In the genomic region with DNA sequence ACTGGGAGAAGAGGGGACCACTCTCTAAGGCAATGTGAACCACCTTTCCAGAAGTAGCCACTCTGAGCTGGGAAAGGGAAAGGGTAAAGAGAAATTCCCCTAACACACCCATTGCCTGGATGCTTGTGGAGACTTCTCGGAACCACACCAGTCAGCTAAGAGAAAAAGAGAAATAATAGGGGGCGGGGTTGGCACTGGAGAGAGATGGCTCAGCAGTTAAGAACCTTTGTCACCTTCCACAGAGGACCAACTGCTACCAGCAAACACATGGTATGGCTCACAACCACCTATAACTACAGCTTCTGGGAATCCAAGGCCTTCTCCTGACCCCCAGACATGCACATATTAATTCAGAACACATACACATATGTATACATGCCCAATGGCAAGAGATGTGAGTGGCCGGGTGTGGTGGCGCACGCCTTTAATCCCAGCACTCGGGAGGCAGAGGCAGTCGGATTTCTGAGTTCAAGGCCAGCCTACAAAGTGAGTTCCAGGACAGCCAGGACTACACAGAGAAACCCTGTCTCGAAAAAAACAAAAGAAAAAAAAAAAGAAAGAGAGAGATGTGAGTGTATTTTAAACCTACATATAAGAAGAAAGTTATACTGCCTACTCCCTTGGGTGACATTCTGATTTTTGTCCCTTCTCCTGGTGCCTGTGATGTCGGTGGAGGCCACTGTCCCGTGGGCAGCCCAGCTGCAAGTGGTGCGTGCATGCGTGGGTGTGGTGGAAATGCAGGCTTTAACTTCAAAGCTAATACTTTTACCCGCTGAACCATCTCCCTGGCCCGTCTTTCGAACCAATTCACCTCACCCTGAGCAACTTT, we compare ENCODE assay signal across 8 mouse cellular contexts. TPM values are rescaled to one million over a fixed set of nuclear protein-coding genes. Genes with fewer than 3 reads are reported as not detected.
DNase-seq lines count a peak whose midpoint lies in the region; ATAC-seq lines count a peak whose summit lies in the region.

No protein-coding gene starts in this region.

- DNase-seq in lung, postnatal 14 days: no peak
- no peak for DNase-seq in embryonic facial prominence, embryonic 11.5 days (ENCODE audit: low spot score)
- no peak for DNase-seq in limb, embryonic 11.5 days (ENCODE audit: low spot score)
- peak; percentile 50 to 52 for DNase-seq in spleen, postnatal 10 days (ENCODE audit: low spot score in 2 of 2)
- DNase-seq in layer of hippocampus, postnatal 25 days (ENCODE audit: extremely low spot score in 1 of 2, low spot score in 1 of 2): no peak
- DNase-seq in layer of hippocampus, postnatal 10 days (ENCODE audit: low spot score in 2 of 2): no peak
- no peak for DNase-seq in retina, embryonic 14.5 days (ENCODE audit: low spot score)

- peaks cover 13% of the 10 kb centered on the region; the same call in 1 of the 2 replicates for H3K4me1 ChIP-seq in lung, embryonic 15.5 days
- no peaks in the 10 kb centered on the region for H3K4me1 ChIP-seq in embryonic facial prominence, embryonic 11.5 days (ENCODE audit: control insufficient read depth, insufficient read depth, low read length)
- H3K4me1 ChIP-seq in limb, embryonic 11.5 days (ENCODE audit: control insufficient read depth, insufficient read depth, low read length): no peaks in the 10 kb centered on the region

- H3K9me3 ChIP-seq in lung, embryonic 15.5 days: no peaks in the 10 kb centered on the region
- H3K9me3 ChIP-seq in embryonic facial prominence, embryonic 11.5 days (replicated peaks; ENCODE audit: control insufficient read depth, low read length): no peaks in the 10 kb centered on the region
- H3K9me3 ChIP-seq in limb, embryonic 11.5 days (ENCODE audit: control insufficient read depth, low read length): no peaks in the 10 kb centered on the region

- H3K27me3 ChIP-seq in lung, embryonic 15.5 days: no peaks in the 10 kb centered on the region
- peaks cover 3% of the 10 kb centered on the region; the same call in 1 of the 2 replicates for H3K27me3 ChIP-seq in embryonic facial prominence, embryonic 11.5 days (ENCODE audit: control insufficient read depth, insufficient read depth, low read length)
- peaks cover 4% of the 10 kb centered on the region; the same call in 1 of the 2 replicates for H3K27me3 ChIP-seq in limb, embryonic 11.5 days (ENCODE audit: control insufficient read depth, insufficient read depth, low read length)

- 73% methylated on average over 15 of the region's 15 CpGs for WGBS in lung, embryonic 15.5 days
- WGBS in embryonic facial prominence, embryonic 11.5 days: 70% methylated on average over 15 of the region's 15 CpGs
- 66% methylated on average over 15 of the region's 15 CpGs for WGBS in limb, embryonic 11.5 days

- H3K4me2 ChIP-seq in lung, embryonic 15.5 days: peak overlapping the region; percentile 60
- no peak overlapping the region; the same call in 1 of the 2 replicates for H3K4me2 ChIP-seq in embryonic facial prominence, embryonic 11.5 days (ENCODE audit: low read depth, low read length)
- H3K4me2 ChIP-seq in limb, embryonic 11.5 days (ENCODE audit: low read depth, severe bottlenecking): peak overlapping the region; percentile 44; the same call in 1 of the 2 replicates

- peak overlapping the region; percentile 56; the same call in 1 of the 2 replicates for H3K9ac ChIP-seq in lung, embryonic 15.5 days
- H3K9ac ChIP-seq in embryonic facial prominence, embryonic 11.5 days (replicated peaks; ENCODE audit: low read length): no peak overlapping the region
- peak overlapping the region; percentile 63; the same call in 1 of the 2 replicates for H3K9ac ChIP-seq in limb, embryonic 11.5 days (ENCODE audit: low read length)

- H3K36me3 ChIP-seq in lung, embryonic 15.5 days: no peaks in the 10 kb centered on the region; the same call in 1 of the 2 replicates
- no peaks in the 10 kb centered on the region for H3K36me3 ChIP-seq in embryonic facial prominence, embryonic 11.5 days (replicated peaks; ENCODE audit: control insufficient read depth, insufficient read depth, low read depth, low read length)
- H3K36me3 ChIP-seq in limb, embryonic 11.5 days (ENCODE audit: control insufficient read depth, insufficient read depth, low read length): no peaks in the 10 kb centered on the region

- no peak for ATAC-seq in lung, embryonic 15.5 days (ENCODE audit: borderline replicate concordance, extremely low read depth, low FRiP score, low TSS enrichment)
- ATAC-seq in embryonic facial prominence, embryonic 11.5 days (replicated peaks; ENCODE audit: insufficient number of reproducible peaks, low FRiP score, low TSS enrichment, low read depth): no peak
- ATAC-seq in limb, embryonic 11.5 days (ENCODE audit: insufficient number of reproducible peaks, low FRiP score, low TSS enrichment, low read depth): no peak

- 0 out of 2 replicates have a peak overlapping the region, but pooled peaks have one; percentile 85 for H3K27ac ChIP-seq in lung, embryonic 15.5 days
- H3K27ac ChIP-seq in embryonic facial prominence, embryonic 11.5 days (replicated peaks; ENCODE audit: low read depth, low read length): no peak overlapping the region
- no peak overlapping the region for H3K27ac ChIP-seq in limb, embryonic 11.5 days (replicated peaks; ENCODE audit: low read depth, low read length)

- H3K4me3 ChIP-seq in lung, embryonic 15.5 days: peak overlapping the region; percentile 53
- peak overlapping the region; percentile 34; the same call in 1 of the 2 replicates for H3K4me3 ChIP-seq in embryonic facial prominence, embryonic 11.5 days (ENCODE audit: low read depth, low read length)
- H3K4me3 ChIP-seq in limb, embryonic 11.5 days (ENCODE audit: low read depth, low read length): peak overlapping the region; percentile 32; the same call in 1 of the 2 replicates

RNA-seq across cellular contexts. Expression of a gene that starts 1.8 kb away (rescaled TPM):
- 30.0 and 38.5 TPM in 2 replicates for polyA plus RNA-seq in lung, embryonic 15.5 days (2015; fragmentation: Nextera tagmentation; extraction: Ambion mirVana)
- 7.6 and 7.9 TPM in 2 replicates for polyA plus RNA-seq in embryonic facial prominence, embryonic 11.5 days (2014; fragmentation: Nextera tagmentation; extraction: Ambion mirVana)
- 9.7 and 11.8 TPM in 2 replicates for polyA plus RNA-seq in limb, embryonic 11.5 days (2014; fragmentation: Nextera tagmentation; extraction: Ambion mirVana)
- 1 to 10 TPM; 3.7 to 5.0 TPM for total RNA-seq in layer of hippocampus, postnatal 25 days (2021)
- 1 to 10 TPM; 6.9 to 7.0 TPM for total RNA-seq in layer of hippocampus, postnatal 10 days (2021)

RNA-seq across cellular contexts. Expression of a gene that starts 58.7 kb away (rescaled TPM):
- 72.9 and 73.8 TPM in 2 replicates for polyA plus RNA-seq in lung, embryonic 15.5 days (2015; fragmentation: Nextera tagmentation; extraction: Ambion mirVana)
- 8.3 and 12.1 TPM in 2 replicates for polyA plus RNA-seq in embryonic facial prominence, embryonic 11.5 days (2014; fragmentation: Nextera tagmentation; extraction: Ambion mirVana)
- polyA plus RNA-seq in limb, embryonic 11.5 days (2014; fragmentation: Nextera tagmentation; extraction: Ambion mirVana): 11.1 and 12.5 TPM in 2 replicates
- 100 to 1,000 TPM; 397 to 421 TPM for total RNA-seq in layer of hippocampus, postnatal 25 days (2021)
- total RNA-seq in layer of hippocampus, postnatal 10 days (2021): 100 to 1,000 TPM; 252 to 277 TPM

RNA-seq across cellular contexts. Expression of a gene that starts 59.2 kb away (rescaled TPM):
- 0.55 TPM in 1 of 2 replicates, not detected in the other for polyA plus RNA-seq in lung, embryonic 15.5 days (2015; fragmentation: Nextera tagmentation; extraction: Ambion mirVana)
- polyA plus RNA-seq in embryonic facial prominence, embryonic 11.5 days (2014; fragmentation: Nextera tagmentation; extraction: Ambion mirVana): 0.56 TPM in 1 of 2 replicates, not detected in the other
- polyA plus RNA-seq in limb, embryonic 11.5 days (2014; fragmentation: Nextera tagmentation; extraction: Ambion mirVana): 0.50 TPM in 1 of 2 replicates, not detected in the other
- total RNA-seq in layer of hippocampus, postnatal 25 days (2021): 10 to 100 TPM; 16.8 to 30.2 TPM
- 10 to 100 TPM; 12.5 to 13.3 TPM for total RNA-seq in layer of hippocampus, postnatal 10 days (2021)

Comparison
In these comparisons a context has a peak if more than half of its experiments do, and no peak if none do; other contexts are left out.
1. DNase-seq: peak in spleen, postnatal 10 days (2 of 2); none in lung, postnatal 14 days (single experiment), embryonic facial prominence, embryonic 11.5 days (single experiment), limb, embryonic 11.5 days (single experiment), layer of hippocampus, postnatal 25 days (0 of 2), layer of hippocampus, postnatal 10 days (0 of 2) and retina, embryonic 14.5 days (single experiment).
2. Peak in every context shown above with its lines, with median percentiles within 50 percentile points of each other: H3K4me3 ChIP-seq.